Mouse (Mus musculus) hindbrain, embryonic 14.5 days (tissue): ENCODE data around the gene Ak5. TPM values are rescaled to one million over a fixed set of nuclear protein-coding genes. Genes with fewer than 3 reads are reported as not detected.

Experiments
- ATAC-seq: fragments of 200-750 bp; cut with Nextera tagmentation; 2 replicates; pipeline ENCODE4 v1.8.0; 2017; ENCODE audit warnings: moderate number of reproducible peaks, mild to moderate bottlenecking, moderate TSS enrichment, moderate library complexity; ENCODE audit not compliant: low FRiP score
- DNase-seq: peaks from one replicate; pipeline ENCODE4 v3.0.0-alpha.2; 2015; ENCODE audit warnings: low spot score
- H3K27ac ChIP-seq: fragments of 300-500 bp; sonication (generic); 2 replicates; pipeline ENCODE4 v1.5.1; 2014; ENCODE audit warnings: mild to moderate bottlenecking, moderate library complexity
- H3K27me3 ChIP-seq: fragments of 300-500 bp; sonication (generic); 2 replicates; pipeline ENCODE4 v1.6.1; 2014; ENCODE audit warnings: mild to moderate bottlenecking, low read length, mixed read lengths; ENCODE audit not compliant: control insufficient read depth, insufficient read depth
- H3K36me3 ChIP-seq: fragments of 300-500 bp; sonication (generic); replicated peaks from 2 replicates; pipeline ENCODE4 v1.6.1; 2014; ENCODE audit not compliant: control insufficient read depth, insufficient read depth
- H3K4me1 ChIP-seq: fragments of 300-500 bp; sonication (generic); replicated peaks from 2 replicates; pipeline ENCODE4 v1.6.1; 2014; ENCODE audit warnings: antibody characterized with exemption, low read length, mixed read lengths; ENCODE audit not compliant: control insufficient read depth, insufficient read depth
- H3K4me2 ChIP-seq: fragments of 300-500 bp; sonication (generic); replicated peaks from 2 replicates; pipeline ENCODE4 v1.6.1; 2014; ENCODE audit warnings: mild to moderate bottlenecking, moderate library complexity
- H3K4me3 ChIP-seq: fragments of 300-500 bp; sonication (generic); replicated peaks from 2 replicates; pipeline ENCODE4 v1.5.1; 2014; ENCODE audit warnings: mild to moderate bottlenecking, low read length
- H3K9ac ChIP-seq: fragments of 300-500 bp; sonication (generic); 2 replicates; pipeline ENCODE4 v1.6.1; 2014
- H3K9me3 ChIP-seq: fragments of 300-500 bp; sonication (generic); 2 replicates; pipeline ENCODE4 v1.6.1; 2016; ENCODE audit warnings: low read length; ENCODE audit not compliant: control insufficient read depth
- WGBS: fragments of 180-500 bp; shearing (Covaris S2); extraction: QIAGEN DNeasy Blood & Tissue Kit; methylation state at CpG from one replicate; pipeline ENCODE4 v1.1.7; 2014; 5-methylcytosine and 5-hydroxymethylcytosine counted together
- polyA plus RNA-seq: library from polyadenylated mRNA; unstranded; fragments of >200 nt; fragmentation: Nextera tagmentation; extraction: Ambion mirVana; gene quantifications from 2 replicates; pipeline ENCODE4 v1.2.1, GENCODE M21; 2014

The Ak5 gene
- polyA plus RNA-seq, 1 experiment from 2014 or later: 14.1 TPM

DNA sequence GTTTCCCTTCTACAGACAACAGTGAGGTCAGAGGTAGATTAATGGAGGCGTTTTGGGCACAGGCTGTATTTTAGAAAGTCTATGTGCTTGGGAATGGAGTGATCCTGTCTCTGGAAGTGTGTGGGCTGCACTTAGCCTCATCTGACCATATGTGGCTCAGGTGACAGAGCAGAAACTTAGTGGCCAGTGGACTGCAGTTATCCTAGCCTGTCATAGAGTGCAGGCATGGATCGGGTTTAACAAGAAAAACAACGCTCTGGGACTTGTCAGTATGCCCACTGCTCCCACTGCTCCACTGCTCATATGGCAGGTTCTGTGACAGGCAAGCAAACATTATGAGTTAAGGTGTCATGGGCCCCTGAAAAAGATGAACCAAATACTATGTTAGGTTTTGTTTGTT is 148.1 kb downstream of the Ak5 start:
- H3K4me1 ChIP-seq: no peaks in the 10 kb centered on the region
- H3K4me3 ChIP-seq: no peak overlapping the region
- no peak overlapping the region for H3K4me2 ChIP-seq
- H3K27ac ChIP-seq: no peak overlapping the region
- no peak overlapping the region for H3K9ac ChIP-seq
- WGBS: 90% methylated on average over 3 of the region's 3 CpGs
- no peak for ATAC-seq
- no peaks in the 10 kb centered on the region for H3K27me3 ChIP-seq
- no peaks in the 10 kb centered on the region for H3K9me3 ChIP-seq
- no peak for DNase-seq
- H3K36me3 ChIP-seq: no peaks in the 10 kb centered on the region

DNA sequence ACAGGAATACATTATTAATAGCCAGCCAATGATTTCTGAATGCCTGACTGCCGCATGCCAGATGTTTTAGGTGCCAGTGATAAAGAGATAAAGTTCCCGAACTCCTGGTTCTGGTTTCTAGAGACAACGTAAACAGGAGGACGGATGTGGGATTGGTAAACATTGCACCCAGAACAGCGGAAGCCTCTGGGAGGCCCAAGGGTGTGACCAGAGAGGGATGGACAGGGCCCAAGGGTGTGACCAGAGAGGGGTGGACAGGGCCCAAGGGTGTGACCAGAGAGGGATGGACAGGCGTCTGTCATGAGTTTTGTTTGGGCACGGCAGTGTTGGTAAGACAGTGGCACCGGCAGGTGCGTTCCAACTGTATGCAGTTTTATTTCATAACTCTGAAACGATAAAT is 148.6 kb downstream of the Ak5 start:
- DNase-seq: no peak
- no peaks in the 10 kb centered on the region for H3K36me3 ChIP-seq
- no peak overlapping the region for H3K9ac ChIP-seq
- no peak overlapping the region for H3K4me2 ChIP-seq
- WGBS: 91% methylated on average over 10 of the region's 10 CpGs
- H3K27me3 ChIP-seq: no peaks in the 10 kb centered on the region
- no peak overlapping the region for H3K27ac ChIP-seq
- no peaks in the 10 kb centered on the region for H3K4me1 ChIP-seq
- no peak overlapping the region for H3K4me3 ChIP-seq
- no peak for ATAC-seq
- H3K9me3 ChIP-seq: no peaks in the 10 kb centered on the region

GRCm38 (mm10) chr3:152516569-152516968 is 151.6 kb downstream of the Ak5 start:
- ATAC-seq (no peak), DNase-seq (no peak)
- no peak overlapping the region for H3K4me2 ChIP-seq
- no peaks in the 10 kb centered on the region for H3K27me3 ChIP-seq
- H3K9me3 ChIP-seq: no peaks in the 10 kb centered on the region
- H3K9ac ChIP-seq: no peak overlapping the region
- H3K4me1 ChIP-seq: no peaks in the 10 kb centered on the region
- no peak overlapping the region for H3K4me3 ChIP-seq
- 76% methylated on average over 3 of the region's 3 CpGs for WGBS
- no peaks in the 10 kb centered on the region for H3K36me3 ChIP-seq
- H3K27ac ChIP-seq: no peak overlapping the region

- WGBS: 27% methylated on average over 6 of the region's 6 CpGs
These were observed 152.2 kb downstream of the Ak5 start for GRCm38 (mm10) chr3:152515959-152516358.

DNA sequence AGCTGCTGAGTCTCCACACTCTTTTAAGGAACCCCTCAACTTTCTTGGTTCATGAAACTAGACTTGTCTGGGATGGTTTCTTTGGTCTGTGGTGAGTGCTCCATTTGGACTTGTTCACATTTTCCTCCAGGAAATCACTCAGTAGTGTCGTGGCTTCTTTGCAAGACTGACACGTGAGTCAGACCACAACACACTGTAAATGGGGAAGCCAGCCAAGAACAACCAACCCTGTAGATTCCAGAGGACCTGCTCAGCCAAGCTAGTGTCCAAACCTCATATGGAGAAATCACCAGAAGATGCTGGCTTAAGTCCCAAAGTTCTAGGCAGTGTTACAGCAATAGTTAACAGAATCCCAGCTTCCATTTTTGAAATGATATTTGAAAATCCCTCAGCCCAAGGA is 155.6 kb downstream of the Ak5 start:
- no peak for DNase-seq
- no peak overlapping the region for H3K27ac ChIP-seq
- no peaks in the 10 kb centered on the region for H3K9me3 ChIP-seq
- 78% methylated on average over 2 of the region's 2 CpGs for WGBS
- no peak for ATAC-seq
- H3K27me3 ChIP-seq: no peaks in the 10 kb centered on the region
- H3K4me3 ChIP-seq: no peak overlapping the region
- no peak overlapping the region for H3K9ac ChIP-seq
- H3K4me1 ChIP-seq: 0 out of 2 replicates have a peak, but pooled peaks cover 4% of the 10 kb centered on the region
- H3K4me2 ChIP-seq: no peak overlapping the region
- H3K36me3 ChIP-seq: no peaks in the 10 kb centered on the region

More at GRCm38 (mm10) chr3:152515959-152516358, 152.2 kb downstream of the Ak5 start:
- no peaks in the 10 kb centered on the region for H3K27me3 ChIP-seq
- H3K27ac ChIP-seq: no peak overlapping the region
- no peak overlapping the region for H3K4me3 ChIP-seq
- H3K9ac ChIP-seq: no peak overlapping the region
- no peaks in the 10 kb centered on the region for H3K36me3 ChIP-seq
- H3K4me2 ChIP-seq: no peak overlapping the region
- ATAC-seq (peak; percentile 46; the same call in 1 of the 2 replicates), DNase-seq (no peak)
- H3K9me3 ChIP-seq: no peaks in the 10 kb centered on the region
- no peaks in the 10 kb centered on the region for H3K4me1 ChIP-seq

DNA sequence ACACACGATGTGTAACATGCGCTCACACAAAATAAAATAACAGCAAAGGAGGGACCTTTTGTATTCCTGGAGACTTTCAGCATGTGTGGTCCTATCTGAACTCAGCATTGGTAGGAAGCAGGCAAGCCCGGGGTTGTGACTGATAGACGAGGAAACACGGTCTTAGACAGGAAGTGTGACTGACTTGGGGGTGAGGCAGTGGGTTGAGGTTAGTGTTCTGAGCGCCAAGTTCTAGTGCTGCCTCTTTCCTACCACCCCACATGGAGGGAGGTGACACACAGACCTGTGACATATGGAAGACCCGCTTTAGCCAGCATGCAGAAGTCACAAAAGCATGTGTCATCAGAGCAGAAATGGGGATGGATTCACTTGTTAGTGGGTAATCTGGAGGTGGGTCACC is 158.9 kb downstream of the Ak5 start:
- ATAC-seq: no peak
- Histone ChIP-seq H3K27ac (no peak overlapping the region), H3K9ac (no peak overlapping the region), H3K4me3 (no peak overlapping the region), H3K9me3 (no peaks in the 10 kb centered on the region), H3K36me3 (no peaks in the 10 kb centered on the region), H3K4me1 (0 out of 2 replicates have a peak, but pooled peaks cover 4% of the 10 kb centered on the region), H3K4me2 (no peak overlapping the region), H3K27me3 (no peaks in the 10 kb centered on the region)
- 76% methylated on average over 7 of the region's 7 CpGs for WGBS
- DNase-seq: no peak

DNA sequence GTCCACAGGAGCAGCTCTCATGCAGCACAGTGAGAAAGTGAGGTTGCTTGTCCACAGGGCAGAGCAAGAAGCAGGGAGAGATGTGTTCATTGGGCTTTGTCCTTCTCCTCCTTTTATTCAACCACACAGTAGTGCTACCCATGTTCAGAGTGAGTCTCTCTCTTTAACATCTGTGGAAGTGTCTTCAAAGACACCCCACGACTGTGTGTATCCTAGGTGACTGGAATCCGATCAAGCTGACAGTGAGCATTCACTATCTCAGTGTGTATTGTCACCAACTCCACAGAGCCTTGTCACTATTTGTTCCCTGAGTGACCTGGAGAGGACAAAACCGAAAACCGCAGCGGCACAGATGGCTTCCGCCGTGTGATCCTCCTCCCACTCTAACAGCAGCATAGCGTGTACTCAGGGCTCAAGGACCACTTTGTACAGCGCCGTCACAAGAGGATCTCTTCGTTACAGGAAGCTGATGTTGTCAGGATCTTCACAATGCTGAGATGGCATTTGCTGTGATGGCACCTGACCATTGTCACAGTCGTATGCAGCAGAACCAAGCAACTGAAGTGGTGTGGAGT is 159.7 kb downstream of the Ak5 start:
- H3K27me3 ChIP-seq: no peaks in the 10 kb centered on the region
- H3K9ac ChIP-seq: 0 out of 2 replicates have a peak overlapping the region, but pooled peaks have one; percentile 6
- 0 out of 2 replicates have a peak, but pooled peaks cover 4% of the 10 kb centered on the region for H3K4me1 ChIP-seq
- H3K9me3 ChIP-seq: no peaks in the 10 kb centered on the region
- H3K4me2 ChIP-seq: 0 out of 2 replicates have a peak overlapping the region, but pooled peaks have one; percentile 16
- 30% methylated on average over 12 of the region's 12 CpGs for WGBS
- H3K36me3 ChIP-seq: no peaks in the 10 kb centered on the region
- no peak overlapping the region for H3K27ac ChIP-seq
- no peak for DNase-seq
- H3K4me3 ChIP-seq: no peak overlapping the region
- no peak for ATAC-seq

- 55% methylated on average over 8 of the region's 8 CpGs for WGBS
- Histone ChIP-seq H3K4me3 (no peak overlapping the region), H3K27ac (no peak overlapping the region), H3K4me2 (no peak overlapping the region), H3K9me3 (no peaks in the 10 kb centered on the region), H3K4me1 (0 out of 2 replicates have a peak, but pooled peaks cover 4% of the 10 kb centered on the region), H3K9ac (no peak overlapping the region), H3K36me3 (no peaks in the 10 kb centered on the region), H3K27me3 (no peaks in the 10 kb centered on the region)
- DNase-seq: no peak
- no peak for ATAC-seq
These were observed 160.3 kb downstream of the Ak5 start for GRCm38 (mm10) chr3:152507900-152508299.

DNA sequence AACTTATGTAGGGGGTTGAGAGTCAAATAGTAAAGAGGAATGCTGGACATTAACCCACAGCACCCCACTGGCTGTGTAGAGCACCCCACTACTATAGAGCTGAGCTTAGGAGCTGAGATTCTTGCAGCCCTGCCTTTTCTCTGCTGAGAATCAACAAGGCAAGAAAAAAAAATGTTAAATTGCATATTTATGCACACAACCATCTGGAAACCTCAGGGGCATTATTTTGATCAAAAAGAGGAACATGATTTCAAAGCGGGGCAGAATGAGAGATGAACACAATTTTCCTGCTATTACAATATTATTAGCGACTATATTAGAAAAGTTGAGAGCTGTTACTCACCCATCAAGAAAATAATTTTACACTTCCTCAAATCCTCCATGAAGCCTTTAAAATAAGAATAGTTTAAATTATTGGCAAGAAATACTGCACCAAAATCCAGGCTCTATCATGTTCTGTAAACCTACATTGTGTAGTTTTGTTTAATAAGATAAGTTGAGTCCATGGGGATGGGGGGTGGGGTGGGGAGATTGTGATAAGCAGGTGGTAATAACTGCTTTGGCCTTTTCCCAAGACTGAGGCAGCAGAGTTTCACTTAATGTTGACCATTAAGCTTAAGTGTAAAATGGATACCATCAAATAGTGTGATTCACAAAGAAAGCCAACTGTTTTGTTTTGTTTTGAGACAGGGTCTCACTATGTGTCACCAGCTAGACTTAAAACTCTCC is 169.0 kb downstream of the Ak5 start:
- Histone ChIP-seq H3K4me3 (no peak overlapping the region), H3K4me1 (peaks cover 18% of the 10 kb centered on the region), H3K27ac (no peak overlapping the region), H3K9ac (no peak overlapping the region), H3K36me3 (no peaks in the 10 kb centered on the region), H3K9me3 (no peaks in the 10 kb centered on the region), H3K4me2 (no peak overlapping the region), H3K27me3 (no peaks in the 10 kb centered on the region)
- WGBS: 81% methylated on average over 2 of the region's 2 CpGs
- DNase-seq (no peak), ATAC-seq (no peak)
